Mouse (Mus musculus): Measurements from ENCODE around the gene Rnf126. TPM values are rescaled to one million over a fixed set of nuclear protein-coding genes. Genes with fewer than 3 reads are reported as not detected.

Rnf126 gene
- polyA plus RNA-seq, 1 experiment from 2014 or later = 45.9 TPM

DNA sequence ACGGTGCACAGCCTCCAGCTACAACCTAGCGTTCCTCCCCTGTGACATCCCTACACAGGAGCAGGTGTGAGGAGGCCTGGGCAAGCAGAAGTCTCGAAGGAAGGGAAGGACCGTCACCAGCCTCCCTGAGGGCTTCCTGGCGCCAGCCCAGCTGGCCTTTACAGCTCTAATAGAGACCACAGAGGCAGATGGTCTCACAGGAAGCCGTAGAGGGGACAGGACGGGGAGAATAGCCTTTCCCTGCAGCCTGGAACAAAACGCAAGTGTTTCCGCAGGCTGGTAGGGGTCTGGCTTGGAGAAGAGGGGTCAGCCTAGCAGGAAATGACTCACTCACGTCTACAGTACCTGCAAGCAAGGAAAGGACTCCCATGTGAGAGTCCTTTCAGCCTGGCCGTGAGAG is 41.1 kb upstream of the Rnf126 start:
- TF ChIP-seq CTCF (IDR thresholded peaks at IDR 0.05) (no peak), EP300 (IDR thresholded peaks at IDR 0.05) (no peak)
- DNase-seq (ENCODE audit: low spot score) = no peak

DNA sequence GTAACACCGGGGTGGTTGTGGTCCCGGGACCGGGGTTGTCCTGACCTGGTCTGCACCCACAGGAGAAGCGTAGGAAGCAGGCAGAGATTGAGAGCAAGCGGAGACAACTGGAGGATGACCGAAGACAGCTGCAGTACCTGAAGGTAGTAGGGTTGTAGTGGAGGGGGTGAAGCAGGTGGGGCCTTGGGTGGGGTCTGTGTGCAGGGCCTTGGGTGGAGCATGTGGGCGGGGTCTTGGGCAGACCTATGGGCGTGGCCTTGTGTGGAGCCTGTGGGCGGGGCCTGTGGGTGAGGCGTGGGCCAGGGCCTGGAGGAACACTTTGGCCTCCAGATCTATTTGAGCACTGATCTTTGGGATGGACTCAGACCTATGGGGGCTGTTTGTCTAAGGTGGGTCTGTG is 40.2 kb upstream of the Rnf126 start:
- ATAC-seq (no peak), DNase-seq (ENCODE audit: low spot score) (no peak)
- Histone ChIP-seq H3K9ac (replicated peaks; ENCODE audit: low read depth) (no peak overlapping the region), H3K4me1 (ENCODE audit: insufficient read depth, low read depth, low read length) (no peaks in the 10 kb centered on the region), H3K9me3 (ENCODE audit: low read length) (no peaks in the 10 kb centered on the region), H3K36me3 (ENCODE audit: insufficient read depth, low read length) (no peaks in the 10 kb centered on the region), H3K27ac (ENCODE audit: low read length) (no peak overlapping the region), H3K4me2 (replicated peaks; ENCODE audit: low read depth, low read length) (no peak overlapping the region), H3K4me3 (ENCODE audit: low read depth, low read length) (no peak overlapping the region), H3K27me3 (replicated peaks; ENCODE audit: insufficient read depth, low read length) (no peaks in the 10 kb centered on the region)
- TF ChIP-seq EP300 (IDR thresholded peaks at IDR 0.05) (no peak), CTCF (IDR thresholded peaks at IDR 0.05) (no peak)
- WGBS = 82% methylated on average over 9 of the region's 10 CpGs

More for the DNA sequence above, 41.1 kb upstream of the Rnf126 start:
- WGBS = 74% methylated on average over 11 of the region's 11 CpGs
- Histone ChIP-seq H3K4me3 (ENCODE audit: low read depth, low read length) (no peak overlapping the region), H3K4me2 (replicated peaks; ENCODE audit: low read depth, low read length) (no peak overlapping the region), H3K36me3 (ENCODE audit: insufficient read depth, low read length) (no peaks in the 10 kb centered on the region), H3K9me3 (ENCODE audit: low read length) (no peaks in the 10 kb centered on the region), H3K27me3 (replicated peaks; ENCODE audit: insufficient read depth, low read length) (no peaks in the 10 kb centered on the region), H3K4me1 (ENCODE audit: insufficient read depth, low read depth, low read length) (no peaks in the 10 kb centered on the region), H3K27ac (ENCODE audit: low read length) (peak overlapping the region; percentile 59; the same call in 1 of the 2 replicates), H3K9ac (replicated peaks; ENCODE audit: low read depth) (0 out of 2 replicates have a peak overlapping the region, but pooled peaks have one; percentile 1)
- ATAC-seq = peak; percentile 16; the same call in 1 of the 2 replicates

DNA sequence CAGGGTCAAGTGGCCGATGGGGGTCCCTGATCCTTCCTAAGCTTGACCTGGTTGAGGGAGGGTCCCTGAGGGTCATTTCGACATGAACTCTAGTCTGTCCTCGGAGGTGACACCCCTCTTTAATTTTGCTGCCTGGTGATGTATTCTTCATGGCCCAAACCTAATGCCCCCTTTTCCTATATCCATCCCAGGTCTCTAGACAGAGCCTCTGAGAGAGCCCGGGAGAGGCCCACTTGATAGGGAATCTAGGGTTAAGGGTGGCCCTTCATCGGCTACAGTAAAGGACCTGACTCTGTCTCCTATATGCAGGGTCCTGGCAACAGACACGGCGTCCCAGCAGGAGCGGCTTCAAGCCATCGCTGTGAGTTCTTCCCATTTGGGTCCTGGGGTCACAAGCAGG is 39.6 kb upstream of the Rnf126 start:
- Histone ChIP-seq H3K36me3 (ENCODE audit: insufficient read depth, low read length) (no peaks in the 10 kb centered on the region), H3K9ac (replicated peaks; ENCODE audit: low read depth) (no peak overlapping the region), H3K27me3 (replicated peaks; ENCODE audit: insufficient read depth, low read length) (no peaks in the 10 kb centered on the region), H3K4me3 (ENCODE audit: low read depth, low read length) (no peak overlapping the region), H3K9me3 (ENCODE audit: low read length) (no peaks in the 10 kb centered on the region), H3K4me1 (ENCODE audit: insufficient read depth, low read depth, low read length) (no peaks in the 10 kb centered on the region), H3K27ac (ENCODE audit: low read length) (no peak overlapping the region), H3K4me2 (replicated peaks; ENCODE audit: low read depth, low read length) (no peak overlapping the region)
- 81% methylated on average over 9 of the region's 9 CpGs for WGBS
- TF ChIP-seq CTCF (IDR thresholded peaks at IDR 0.05) (no peak), EP300 (IDR thresholded peaks at IDR 0.05) (no peak)
- no peak for DNase-seq (ENCODE audit: low spot score)
- no peak for ATAC-seq

DNA sequence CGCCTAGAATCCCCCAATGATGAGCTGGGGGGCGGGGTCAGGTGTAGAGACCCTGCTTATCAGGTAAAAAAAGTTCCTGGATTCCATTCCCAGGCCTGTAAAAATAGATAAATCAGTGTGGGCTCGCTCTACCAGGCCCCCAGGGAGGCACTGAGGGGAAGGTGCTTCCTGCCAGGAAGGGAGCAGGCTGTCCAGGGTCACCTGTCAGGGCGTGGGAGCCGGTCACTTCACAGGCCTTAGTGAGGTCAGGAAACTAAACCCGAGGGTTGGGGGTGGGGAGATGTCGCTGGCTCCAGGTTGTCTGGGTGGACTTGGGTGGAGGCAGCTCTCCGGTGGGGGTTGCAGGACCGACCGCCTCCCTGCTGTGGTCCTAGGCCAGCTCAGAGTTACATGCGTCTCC is 38.9 kb upstream of the Rnf126 start:
- H3K9me3 ChIP-seq (ENCODE audit: low read length) = no peaks in the 10 kb centered on the region
- TF ChIP-seq EP300 (IDR thresholded peaks at IDR 0.05) (no peak), CTCF (IDR thresholded peaks at IDR 0.05) (no peak)
- no peaks in the 10 kb centered on the region for H3K4me1 ChIP-seq (ENCODE audit: insufficient read depth, low read depth, low read length)
- H3K9ac ChIP-seq (replicated peaks; ENCODE audit: low read depth) = no peak overlapping the region
- no peak overlapping the region for H3K27ac ChIP-seq (ENCODE audit: low read length)
- H3K27me3 ChIP-seq (replicated peaks; ENCODE audit: insufficient read depth, low read length) = no peaks in the 10 kb centered on the region
- H3K4me3 ChIP-seq (ENCODE audit: low read depth, low read length) = no peak overlapping the region
- H3K36me3 ChIP-seq (ENCODE audit: insufficient read depth, low read length) = no peaks in the 10 kb centered on the region
- no peak overlapping the region for H3K4me2 ChIP-seq (replicated peaks; ENCODE audit: low read depth, low read length)
- 34% methylated on average over 11 of the region's 11 CpGs for WGBS
- DNase-seq (ENCODE audit: low spot score) (no peak), ATAC-seq (no peak)

DNA sequence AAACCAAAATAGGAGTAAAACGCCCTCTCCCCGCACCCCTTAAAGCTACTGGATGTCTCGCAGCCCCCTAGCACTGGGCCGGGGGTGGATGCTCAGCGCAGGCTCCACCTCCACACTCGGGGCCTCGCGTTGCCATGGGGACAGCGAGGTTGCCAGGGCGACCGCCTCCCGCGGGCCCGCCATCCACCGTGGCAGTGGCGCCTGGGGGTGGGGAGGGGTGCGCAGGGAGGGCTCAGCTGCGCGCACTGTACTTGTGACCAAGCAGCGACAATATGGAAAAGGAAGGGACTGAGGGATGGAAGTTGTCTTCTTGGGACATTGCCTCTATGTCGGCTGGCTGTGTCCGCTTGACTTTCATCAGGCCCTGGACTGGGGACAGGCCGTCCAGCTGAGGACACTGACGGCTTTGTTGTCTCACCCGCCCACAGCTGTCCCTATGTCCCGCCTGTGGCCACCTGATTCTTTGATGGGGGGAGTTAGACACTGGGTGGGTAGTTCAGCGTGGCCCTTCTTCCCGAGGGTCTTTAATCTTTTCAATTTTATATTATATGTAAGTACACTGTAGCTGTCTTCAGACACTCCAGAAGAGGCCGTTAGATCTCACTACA is 37.1 kb upstream of the Rnf126 start:
- no peaks in the 10 kb centered on the region for H3K4me1 ChIP-seq (ENCODE audit: insufficient read depth, low read depth, low read length)

DNA sequence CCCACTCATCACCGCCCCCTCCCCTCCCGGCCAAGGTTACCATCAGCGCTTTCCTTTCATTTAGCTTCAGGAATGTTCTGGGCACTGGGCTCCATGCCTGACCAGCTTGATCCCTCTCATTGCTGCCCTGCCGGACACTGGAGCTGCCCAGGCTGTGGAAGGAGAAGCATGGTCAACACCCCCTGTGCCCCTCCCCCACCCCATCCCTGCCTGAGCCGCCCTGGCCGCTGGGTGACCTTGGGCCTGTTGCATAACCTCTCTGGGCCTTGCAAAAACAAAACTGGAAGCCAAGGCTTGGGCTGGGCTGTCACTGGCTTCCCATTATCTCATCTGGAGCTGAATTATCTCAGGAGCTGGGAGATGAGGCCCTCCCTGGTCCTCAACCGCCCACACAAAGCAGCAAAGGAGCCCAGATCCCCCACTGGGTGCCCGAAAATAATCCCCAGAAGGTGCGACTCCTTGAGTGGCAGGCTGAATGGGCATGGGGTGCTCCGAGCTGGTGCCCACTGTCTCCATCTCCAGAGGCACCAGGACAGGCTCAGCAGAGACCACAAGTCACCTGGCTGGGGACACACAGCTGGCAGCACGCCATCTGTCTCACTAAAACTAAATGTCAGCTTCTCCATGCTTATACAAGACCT is 35.7 kb upstream of the Rnf126 start:
- Histone ChIP-seq H3K27me3 (replicated peaks; ENCODE audit: insufficient read depth, low read length) (no peaks in the 10 kb centered on the region), H3K36me3 (ENCODE audit: insufficient read depth, low read length) (no peaks in the 10 kb centered on the region), H3K9me3 (ENCODE audit: low read length) (no peaks in the 10 kb centered on the region), H3K4me2 (replicated peaks; ENCODE audit: low read depth, low read length) (no peak overlapping the region), H3K4me1 (ENCODE audit: insufficient read depth, low read depth, low read length) (no peaks in the 10 kb centered on the region), H3K4me3 (ENCODE audit: low read depth, low read length) (no peak overlapping the region), H3K9ac (replicated peaks; ENCODE audit: low read depth) (no peak overlapping the region), H3K27ac (ENCODE audit: low read length) (no peak overlapping the region)
- peak; percentile 60 for DNase-seq (ENCODE audit: low spot score)
- ATAC-seq = peak; percentile 70
- no peak for TF ChIP-seq CTCF (IDR thresholded peaks at IDR 0.05)
- no peak for TF ChIP-seq EP300 (IDR thresholded peaks at IDR 0.05)
- WGBS = 46% methylated on average over 11 of the region's 11 CpGs

More for the DNA sequence above, 37.1 kb upstream of the Rnf126 start:
- Histone ChIP-seq H3K36me3 (ENCODE audit: insufficient read depth, low read length) (no peaks in the 10 kb centered on the region), H3K27me3 (replicated peaks; ENCODE audit: insufficient read depth, low read length) (no peaks in the 10 kb centered on the region), H3K9me3 (ENCODE audit: low read length) (no peaks in the 10 kb centered on the region), H3K4me2 (replicated peaks; ENCODE audit: low read depth, low read length) (no peak overlapping the region), H3K9ac (replicated peaks; ENCODE audit: low read depth) (no peak overlapping the region), H3K27ac (ENCODE audit: low read length) (no peak overlapping the region), H3K4me3 (ENCODE audit: low read depth, low read length) (no peak overlapping the region)
- TF ChIP-seq EP300 (IDR thresholded peaks at IDR 0.05) (no peak), CTCF (IDR thresholded peaks at IDR 0.05) (no peak)
- DNase-seq (ENCODE audit: low spot score) (no peak), ATAC-seq (no peak)
- 24% methylated on average over 28 of the region's 29 CpGs for WGBS

Data from lung, postnatal 0 days (tissue).